Mouse (Mus musculus) olfactory bulb, adult 2 months (tissue): ENCODE measurements around the gene Cntnap2.

Experiments used
- CTCF ChIP-seq: fragments of 200-500 bp; IDR thresholded peaks from 2 replicates; pipeline ENCODE4 v1.5.1; 2012; ENCODE audit warnings: low read depth, mild to moderate bottlenecking, low read length, moderate library complexity; ENCODE audit not compliant: insufficient read depth
- POLR2A ChIP-seq: fragments of 200-500 bp; IDR thresholded peaks from 2 replicates; pipeline ENCODE4 v1.6.1; 2012; ENCODE audit warnings: mild to moderate bottlenecking, low read depth, low read length, moderate library complexity; ENCODE audit not compliant: insufficient read depth

DNA sequence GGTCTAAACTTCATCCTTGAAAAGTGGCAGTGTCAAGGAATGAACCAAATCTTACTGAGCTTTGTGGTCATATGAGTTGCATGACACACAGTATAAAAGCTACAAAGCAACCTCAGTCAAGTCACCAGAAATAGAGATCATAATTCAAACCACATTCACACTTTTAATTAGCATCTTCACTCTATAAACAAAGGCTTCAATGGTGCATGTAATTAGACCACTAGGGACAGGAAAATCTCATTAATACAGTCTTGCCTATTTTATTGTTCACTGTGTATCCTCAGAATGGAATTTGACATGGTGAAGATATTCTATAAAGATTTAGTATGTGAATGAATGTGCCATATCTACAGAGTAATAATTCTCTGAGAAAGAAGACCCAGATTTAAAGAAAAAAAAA lies 2232.8 kb downstream of the Cntnap2 start:
- TF ChIP-seq CTCF = no peak
- no peak for TF ChIP-seq POLR2A
